Comparison of ENCODE assay signal across 13 mouse cellular contexts in the genomic region with DNA sequence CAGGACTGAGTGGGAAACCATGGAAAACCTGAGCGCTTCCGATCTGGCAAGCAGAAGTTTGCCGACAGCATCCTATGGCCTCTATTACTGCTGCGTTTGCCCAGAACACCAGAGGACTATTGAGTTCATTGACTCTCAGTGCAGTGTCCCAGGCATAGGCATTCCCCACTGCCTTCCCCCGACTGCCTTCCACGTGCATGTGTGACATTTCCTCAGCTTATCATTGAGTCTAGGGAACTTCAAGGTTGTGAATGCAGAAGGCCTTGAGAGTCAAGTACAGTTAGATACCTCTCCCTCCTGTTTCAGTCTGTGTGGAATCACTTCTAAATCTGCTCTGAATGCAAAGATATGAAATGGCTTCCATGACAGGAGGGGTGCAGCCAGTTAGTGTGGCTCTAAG.
DNase-seq lines count a peak whose midpoint lies in the region.
"Had no signal": no experiment of that assay in that cellular context is flagged by ENCODE, and none has a peak within 500 bp of the region (broad histone marks: within the 10 kb centered on the region; RNA-seq: fewer than 3 reads in every experiment).

No protein-coding gene starts in this region.

- DNase-seq in adrenal gland, adult (ENCODE audit: inconsistent age in 2 of 2, low spot score in 1 of 2): peak; percentile 65 to 72
- no peak for DNase-seq in adrenal gland, postnatal 10 days
- DNase-seq in adrenal gland, adult 8-10 months: peak; percentile 19
- no peak for DNase-seq in adrenal gland, postnatal 14 days
- DNase-seq in heart, adult 11 months: peak; percentile 60
- no peak for DNase-seq in heart, postnatal 25 days (ENCODE audit: low spot score)
- DNase-seq: B cell, adult 2 months; cerebellum, adult 11-12 months; cerebellum, adult 2 months; cerebellum, adult 9-10 months; cerebellum, postnatal 10 days; cerebellum, postnatal 25 days; forebrain, postnatal 0 days had no signal

- intact Hi-C loops in heart, postnatal 25 days (cut with DNase I): no loop called here

Comparison
In these comparisons a context has a peak if more than half of its experiments do, and no peak if none do; other contexts are left out.
1. DNase-seq: peak in adrenal gland, adult (2 of 2), adrenal gland, adult 8-10 months (single experiment) and heart, adult 11 months (single experiment); none in adrenal gland, postnatal 10 days (single experiment), adrenal gland, postnatal 14 days (single experiment) and heart, postnatal 25 days (single experiment).